Mouse (Mus musculus) frontal cortex, postnatal 36 days (tissue): Measurements from ENCODE around the gene Pla2g16.

ENCODE experiments used
- DNase-seq, 2 experiments: peaks; one replicate each; pipeline ENCODE4 v3.0.0; 2022; ENCODE audit warnings: low spot score in 2 of 2

Gene Pla2g16

DNA sequence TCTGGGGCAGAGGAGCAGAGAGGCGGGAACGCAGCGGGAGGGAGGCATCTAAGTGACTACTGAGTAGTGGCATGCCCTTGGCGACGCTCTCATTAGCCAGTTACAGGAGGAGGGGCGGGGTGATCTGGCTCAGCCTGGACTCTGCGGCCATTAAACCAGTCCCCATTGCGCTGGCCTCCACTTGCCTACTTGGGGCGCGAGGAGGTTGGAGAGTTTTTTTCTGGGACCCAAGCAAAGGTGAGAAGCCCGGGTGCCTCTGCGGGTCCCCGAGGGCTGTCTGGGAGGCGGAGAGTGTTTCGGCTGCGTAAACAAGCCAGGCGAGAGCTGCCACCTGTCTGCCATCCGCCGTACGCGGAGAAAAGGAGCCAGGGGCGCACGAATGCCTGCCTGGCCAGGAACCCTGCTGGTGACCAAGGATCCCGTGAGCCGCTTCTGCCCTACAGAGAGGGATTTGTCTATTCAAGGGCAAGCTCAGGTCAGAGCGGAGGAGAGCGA lies at the start of gene Pla2g16:
Gene Pla2g16 (plus strand): TSS at position 132 of the 495 bp plus-strand sequence.
- DNase-seq: peak; percentile 16 to 34

DNA sequence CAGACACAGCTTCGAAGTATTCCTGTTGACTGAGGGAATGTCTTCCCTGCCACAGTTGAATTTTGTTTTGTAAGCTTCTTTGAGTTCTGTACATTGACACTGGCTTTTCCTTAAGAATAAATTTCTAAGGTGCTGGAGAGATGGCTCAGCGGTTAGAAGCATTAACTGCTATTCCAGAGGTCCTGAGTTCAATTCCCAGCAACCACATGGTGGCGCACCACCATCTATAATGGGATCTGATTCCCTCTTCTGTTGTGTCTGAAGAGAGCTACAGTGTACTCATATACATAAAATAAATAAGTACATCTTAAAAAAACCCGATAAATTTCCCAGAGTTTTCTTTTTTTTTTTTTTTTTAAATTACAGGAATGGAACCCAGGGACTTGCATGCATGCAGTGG lies 49.2 kb upstream of the Pla2g16 start:
- DNase-seq: no peak

DNA sequence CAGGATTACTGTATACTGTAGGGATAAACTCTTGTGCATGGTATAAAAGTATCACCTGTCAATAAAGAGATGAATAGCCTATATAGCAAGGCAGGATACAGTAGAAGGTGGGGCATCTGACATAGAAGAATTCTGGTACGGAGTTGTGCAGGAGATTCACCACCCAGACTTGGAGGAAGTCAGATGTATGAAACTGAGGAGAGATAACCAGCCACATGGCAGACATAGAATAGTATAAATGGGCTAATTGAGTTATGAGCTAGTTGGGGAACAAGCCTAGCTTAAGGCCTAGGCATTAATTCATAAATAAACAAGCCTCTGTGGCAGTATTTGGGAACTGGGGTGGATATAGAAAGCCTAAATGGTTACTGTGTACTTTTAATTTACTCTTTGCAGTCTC lies 40.8 kb upstream of the Pla2g16 start:
- no peak for DNase-seq

DNA sequence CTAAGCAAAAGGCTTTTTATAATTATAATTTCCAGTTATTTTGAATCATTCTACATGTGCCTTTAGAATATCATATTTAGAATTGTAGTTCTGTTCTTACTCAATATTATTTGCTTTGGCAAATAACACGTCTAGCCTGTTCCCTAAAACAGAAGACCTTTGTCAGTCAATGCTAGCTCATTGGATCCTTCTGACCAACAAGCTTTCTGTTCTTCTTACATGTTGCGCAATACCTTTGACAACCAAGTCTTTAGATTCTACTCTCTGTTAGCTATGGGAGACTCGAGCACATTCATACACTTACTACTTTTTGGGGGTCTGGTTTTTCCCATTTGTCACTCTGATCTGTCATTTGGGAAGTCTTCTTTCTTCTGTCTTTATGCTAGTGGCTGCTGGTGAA lies 35.6 kb upstream of the Pla2g16 start:
- no peak for DNase-seq

DNA sequence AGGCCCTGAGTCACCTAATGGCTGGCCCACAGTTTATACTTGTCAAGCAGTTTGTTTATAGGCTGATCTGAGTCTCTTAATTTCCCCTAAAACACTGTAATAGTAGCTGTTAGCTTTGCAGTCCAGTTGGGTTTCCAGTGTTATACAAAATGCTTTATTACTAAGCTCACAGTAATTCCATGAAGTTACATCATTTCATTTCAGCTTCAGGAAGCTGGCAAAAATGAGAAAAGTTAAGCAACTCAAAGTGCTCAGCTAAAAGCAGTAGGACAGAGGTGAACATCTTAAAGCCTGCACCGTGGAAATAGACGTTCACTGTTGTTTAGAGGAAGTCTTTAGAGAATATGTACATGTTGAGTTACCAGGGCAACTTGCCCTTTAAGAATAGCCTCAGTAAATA lies 34.4 kb upstream of the Pla2g16 start:
- DNase-seq: no peak

DNA sequence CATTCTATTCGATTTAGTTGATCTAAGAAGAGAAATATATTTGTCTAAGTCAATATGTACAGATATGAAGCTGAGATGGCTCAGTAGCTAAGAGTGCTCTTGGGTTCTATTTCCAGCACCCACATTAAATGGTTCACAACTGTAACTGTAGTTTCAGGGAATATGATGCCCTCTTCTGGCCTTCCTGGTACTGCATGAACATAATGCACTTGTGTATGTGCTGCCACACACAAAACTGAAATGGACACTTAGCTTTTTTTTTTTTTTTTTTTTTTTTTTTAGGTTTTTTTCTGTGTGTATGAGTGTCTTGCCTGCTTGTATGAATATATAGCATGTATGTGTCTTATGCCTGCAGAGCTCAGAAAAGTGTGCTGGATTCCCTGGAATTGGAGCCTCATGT lies 34.0 kb upstream of the Pla2g16 start:
- DNase-seq: no peak

DNA sequence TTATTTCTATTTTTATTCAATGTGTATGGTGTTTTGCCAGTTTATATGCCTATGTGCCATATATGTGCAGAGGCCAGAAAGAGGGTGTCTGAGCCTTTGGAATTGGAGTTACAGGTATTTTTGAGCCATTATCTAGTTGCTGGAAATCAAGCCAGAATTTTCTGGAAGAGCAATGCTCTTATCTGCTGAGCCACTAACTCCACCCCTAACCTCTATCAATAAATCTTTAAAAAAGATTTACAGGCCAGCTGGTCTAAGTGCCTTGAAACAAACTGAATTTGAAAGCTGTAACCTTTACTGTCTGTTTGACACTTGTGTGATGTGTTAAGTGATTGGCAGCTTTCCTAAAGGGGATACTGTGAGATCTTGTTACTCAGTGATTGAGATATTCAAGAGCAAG lies 33.5 kb upstream of the Pla2g16 start:
- no peak for DNase-seq

DNA sequence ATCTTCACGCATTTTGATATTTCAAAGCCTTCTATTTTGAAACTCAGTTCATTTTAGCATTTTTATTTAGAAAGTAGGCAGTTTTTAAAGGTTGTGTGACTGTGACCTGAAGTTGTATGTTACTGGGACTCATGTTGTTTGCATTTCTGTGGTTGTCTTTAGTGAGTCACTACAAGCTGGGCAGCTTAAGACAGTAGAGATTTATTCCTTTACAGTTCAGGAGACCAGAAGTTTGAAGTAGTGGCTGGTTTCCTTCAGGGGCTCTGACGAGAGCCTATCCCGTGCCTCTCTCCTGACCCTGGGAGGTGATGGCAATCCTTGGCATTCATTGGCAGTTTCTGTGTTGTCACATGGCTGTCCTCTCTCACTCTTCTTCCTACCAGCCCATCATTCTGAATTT lies 32.4 kb upstream of the Pla2g16 start:
- no peak for DNase-seq

DNA sequence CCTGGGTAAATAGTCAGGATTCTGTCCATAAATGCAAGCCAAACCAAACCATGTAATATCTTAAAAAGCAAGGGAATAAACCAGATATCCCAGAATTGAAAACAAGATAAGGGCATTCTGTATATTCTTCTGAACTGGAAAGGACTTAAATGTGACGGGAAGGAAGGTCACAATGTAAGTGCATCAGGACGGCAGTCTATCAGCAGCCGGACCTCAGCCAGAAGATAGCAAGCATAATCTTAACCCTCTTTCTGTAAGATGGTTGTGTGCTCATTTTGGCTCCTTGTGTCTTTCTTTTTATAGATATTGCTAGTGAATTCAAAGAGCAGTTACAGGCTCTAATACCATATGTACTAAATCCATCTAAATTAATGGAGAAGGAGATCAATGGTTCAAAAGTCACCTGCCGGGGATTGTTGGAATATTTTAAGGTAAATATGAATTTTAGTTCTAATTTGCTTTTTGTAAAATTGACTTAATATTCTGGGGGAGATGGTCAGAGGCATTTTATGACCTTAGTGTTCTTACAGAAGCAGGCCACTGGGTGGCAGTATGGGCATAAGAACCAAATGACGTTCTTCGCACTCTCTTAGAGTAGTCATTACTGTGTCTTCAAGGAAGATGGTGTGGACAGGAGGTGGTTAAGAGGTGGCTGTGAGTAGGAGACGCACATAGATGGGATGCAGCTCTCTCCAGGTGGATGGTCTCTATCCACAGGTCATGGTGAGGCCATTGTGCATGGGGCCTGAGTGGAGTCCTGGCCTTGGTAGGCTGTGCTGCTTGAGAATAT lies 28.4 kb upstream of the Pla2g16 start:
- peak; percentile 65 to 77 for DNase-seq

DNA sequence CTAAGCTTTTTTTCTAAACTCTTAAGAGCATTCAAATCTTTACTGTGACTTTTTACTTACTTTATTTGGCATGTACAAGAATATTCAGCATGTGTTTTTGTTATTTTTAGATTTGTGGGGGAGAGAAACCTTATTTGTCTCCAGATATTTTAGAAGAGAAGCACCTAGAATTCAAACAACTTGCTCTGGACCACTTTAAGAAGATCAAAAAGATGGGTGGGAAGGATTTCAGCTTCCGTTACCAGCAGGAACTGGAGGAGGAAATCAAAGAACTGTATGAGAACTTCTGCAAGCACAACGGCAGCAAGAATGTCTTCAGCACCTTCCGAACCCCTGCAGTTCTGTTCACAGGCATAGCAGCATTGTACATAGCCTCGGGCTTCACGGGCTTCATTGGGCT lies 25.4 kb upstream of the Pla2g16 start:
- peak; percentile 19 to 32 for DNase-seq

DNA sequence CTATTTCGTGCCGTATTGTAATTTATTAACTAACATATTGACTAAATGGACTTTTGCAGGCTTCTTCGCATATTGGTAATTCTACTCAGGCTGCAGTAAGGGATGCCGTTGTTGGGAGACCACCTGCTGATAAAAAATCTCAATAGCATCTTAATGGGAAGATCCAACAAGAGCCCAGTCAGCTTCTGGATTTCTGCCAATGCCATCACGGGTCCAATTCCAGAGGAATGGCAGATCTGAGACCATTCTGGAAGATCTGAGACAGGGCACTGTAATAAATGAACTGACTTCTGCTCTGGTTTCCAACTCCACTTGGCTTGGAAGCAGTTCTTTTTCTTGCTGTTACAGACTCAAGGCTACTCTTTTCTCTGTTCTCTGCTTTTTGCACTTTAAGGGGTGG lies 23.4 kb upstream of the Pla2g16 start:
- no peak for DNase-seq

DNA sequence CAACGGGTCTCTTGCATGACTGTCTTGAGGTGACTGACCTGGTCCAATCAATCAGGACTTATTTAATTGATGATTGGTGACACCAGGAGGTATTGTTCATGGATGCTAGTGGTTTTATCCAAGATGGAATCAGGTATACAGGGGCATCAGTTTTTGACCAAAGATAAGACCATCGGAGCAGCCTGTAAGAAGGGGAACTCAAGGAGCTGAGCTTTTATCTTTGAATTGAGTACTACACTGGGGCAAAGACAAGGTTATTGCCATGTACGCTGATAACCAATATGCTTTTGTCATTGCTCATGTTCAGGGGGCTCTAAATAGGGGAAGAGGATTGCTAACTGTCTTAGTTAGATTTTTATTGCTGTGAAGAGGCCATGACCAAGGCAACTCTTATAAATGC lies 8.3 kb upstream of the Pla2g16 start:
- DNase-seq: no peak

DNA sequence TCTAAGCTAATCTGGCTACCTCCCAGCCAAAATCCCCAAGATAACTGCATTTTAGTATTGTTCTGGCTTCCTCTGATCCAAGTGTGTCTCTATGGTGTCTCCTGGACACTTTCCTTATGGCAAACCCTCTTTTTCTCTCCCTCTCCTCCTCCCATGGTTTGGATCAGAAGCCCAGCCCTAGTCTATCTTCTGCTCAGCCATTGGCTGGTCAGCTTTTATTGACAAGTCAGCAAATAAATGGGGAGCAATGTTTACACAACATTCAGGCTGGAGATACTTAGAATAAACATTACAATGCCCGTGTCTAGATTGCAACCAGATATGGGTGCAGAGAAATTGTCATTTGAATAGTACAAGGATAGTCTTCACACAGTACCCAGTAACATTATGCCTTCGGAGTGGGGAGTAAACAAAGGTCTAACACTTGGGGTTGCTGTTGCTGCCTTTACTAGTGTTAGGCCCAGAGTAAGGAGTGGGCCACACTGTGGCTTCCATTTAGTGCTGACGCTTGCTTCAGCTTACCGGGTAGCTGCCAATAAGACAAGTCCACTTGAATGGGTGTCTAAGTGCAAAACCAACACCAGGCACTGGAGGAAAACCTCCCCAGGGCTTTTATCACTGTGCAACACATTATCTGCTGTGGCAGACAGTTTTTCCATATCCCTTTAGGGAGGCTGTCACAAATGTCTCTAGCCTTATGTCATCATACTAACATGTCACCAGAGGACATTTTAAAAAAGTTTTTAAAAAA lies 5.5 kb upstream of the Pla2g16 start:
- no peak for DNase-seq

DNA sequence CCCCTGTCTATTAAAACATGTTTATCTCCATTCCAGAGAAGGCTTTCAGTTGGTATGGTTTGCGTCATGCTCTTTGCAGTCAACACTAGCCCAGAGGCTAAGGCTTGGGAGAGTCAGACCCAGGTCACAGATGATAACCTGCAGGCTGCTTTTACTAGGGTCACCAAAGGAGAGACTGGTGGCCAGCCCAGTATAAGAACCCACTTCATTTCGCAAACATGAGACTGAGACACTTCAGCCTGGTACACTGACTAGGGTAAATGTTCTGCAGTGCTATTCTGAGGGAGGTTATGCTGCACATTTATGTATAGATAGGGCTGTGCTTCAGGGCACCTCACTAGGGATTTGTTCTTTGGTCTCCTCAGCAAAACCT lies 5.0 kb upstream of the Pla2g16 start:
- DNase-seq: no peak

DNA sequence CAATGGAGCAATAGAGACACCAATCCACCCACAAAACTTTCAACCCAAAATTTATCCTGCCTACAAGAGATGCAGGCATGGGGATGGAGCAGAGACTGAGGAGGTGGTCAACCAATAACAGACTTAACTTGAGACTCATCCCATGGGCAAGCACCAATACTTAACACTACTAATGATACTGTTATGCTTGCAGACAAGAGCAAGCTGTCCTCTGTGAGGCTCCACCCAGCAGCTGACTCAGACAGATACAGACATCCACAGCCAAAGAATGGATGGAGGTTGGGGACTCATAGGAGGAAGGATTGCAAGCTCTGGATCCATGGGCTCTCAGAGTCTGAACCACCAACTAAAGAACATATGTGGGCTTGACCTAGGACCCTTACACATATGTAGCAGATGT lies 3.8 kb upstream of the Pla2g16 start:
- DNase-seq: no peak

DNA sequence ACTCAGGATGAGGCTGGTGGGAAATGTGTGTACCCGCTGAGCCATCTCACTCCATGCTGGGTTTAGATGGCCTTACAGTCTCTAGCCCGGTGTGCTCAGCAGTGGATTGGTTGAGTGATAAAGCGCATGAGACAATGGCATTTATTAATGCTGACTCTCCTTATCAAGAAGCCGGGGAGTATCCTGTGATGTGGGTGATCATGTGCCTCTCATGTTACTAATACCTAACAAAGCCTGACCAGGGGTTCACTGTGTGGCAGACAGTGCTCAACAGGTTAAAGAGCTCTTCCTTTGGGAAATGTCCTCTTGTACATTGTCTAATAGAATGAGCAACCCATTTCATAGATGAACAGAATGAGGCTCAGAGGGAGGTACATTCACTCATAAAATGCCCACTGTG lies 2.4 kb upstream of the Pla2g16 start:
- DNase-seq: no peak

DNA sequence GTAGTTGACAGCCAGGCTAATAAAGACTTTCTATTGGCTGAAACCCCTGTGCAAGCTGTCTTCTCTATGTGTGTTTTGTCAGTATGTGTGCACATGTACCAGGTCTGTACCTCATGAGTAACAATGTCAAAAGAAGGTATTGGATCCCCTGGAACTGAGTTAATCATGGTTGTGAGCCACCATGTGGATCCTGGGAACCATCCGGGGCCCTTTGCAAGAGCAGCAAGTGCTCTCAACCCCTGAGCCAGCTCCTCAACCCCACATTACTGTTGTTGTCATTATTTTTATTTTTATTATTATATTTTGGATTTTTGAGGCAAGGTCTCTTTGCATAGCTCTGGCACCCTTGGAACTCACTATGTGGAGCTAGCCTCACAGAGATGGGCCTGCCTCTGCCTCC lies 618 bp upstream of the Pla2g16 start:
- no peak for DNase-seq

DNA sequence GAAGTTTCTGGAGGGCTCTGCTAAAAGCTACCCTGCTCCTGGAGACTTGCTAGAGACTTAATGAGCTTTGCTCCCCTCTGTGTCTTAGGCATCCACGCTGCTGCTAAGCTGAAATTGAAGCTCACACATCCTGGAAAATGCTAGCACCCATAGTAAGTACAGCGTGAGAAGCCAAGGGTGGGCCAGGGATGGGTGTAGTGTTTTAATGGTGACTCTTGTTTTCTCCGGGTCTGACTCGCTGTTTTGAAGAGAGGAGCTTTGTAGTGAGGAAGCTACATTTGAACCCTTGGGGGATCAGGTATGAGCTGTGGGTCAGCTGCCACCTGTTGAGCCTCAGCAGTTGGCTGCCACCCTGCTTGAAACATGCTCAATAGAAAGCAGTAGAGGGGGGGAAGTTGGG lies 585 bp downstream of the Pla2g16 start:
- DNase-seq: no peak

DNA sequence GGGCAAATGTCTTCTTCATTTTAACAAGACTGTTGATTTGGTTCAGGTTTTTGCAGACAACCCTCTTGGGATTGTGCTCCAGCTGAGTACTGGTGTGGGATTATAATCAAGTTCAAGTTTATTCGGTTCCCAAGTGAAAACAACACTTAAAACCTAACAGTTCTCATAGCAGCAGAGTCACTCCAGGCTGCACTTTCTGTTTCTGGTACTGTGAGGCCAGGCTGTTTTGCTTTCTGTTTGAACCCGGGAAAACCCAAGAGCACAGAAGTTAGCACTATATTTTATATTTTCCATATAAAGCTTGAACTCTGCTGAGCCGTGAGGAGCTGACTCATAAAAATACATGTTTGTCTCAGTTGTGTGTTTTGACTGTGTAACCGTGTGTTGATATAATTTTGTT lies 1.4 kb downstream of the Pla2g16 start:
- no peak for DNase-seq

DNA sequence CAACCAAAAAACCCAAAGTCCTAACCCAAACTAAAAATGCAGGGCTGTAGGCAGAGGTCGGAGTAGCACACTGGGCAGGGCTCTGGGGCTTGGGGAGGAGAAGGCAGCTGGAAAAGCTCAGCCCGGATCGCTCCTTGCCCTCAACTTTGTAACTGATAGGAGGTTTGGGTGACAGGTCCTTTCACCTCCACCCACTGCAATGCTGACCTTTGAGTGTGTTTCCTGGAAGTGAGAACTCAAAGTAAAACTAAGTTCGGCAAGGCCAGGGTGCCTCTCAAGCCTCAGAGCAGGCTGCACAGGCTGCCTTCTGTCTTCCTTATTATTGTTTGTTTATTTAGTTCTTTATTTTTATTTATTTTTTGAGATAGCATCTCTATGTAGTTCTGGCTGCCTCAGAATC lies 2.7 kb downstream of the Pla2g16 start:
- no peak for DNase-seq

DNA sequence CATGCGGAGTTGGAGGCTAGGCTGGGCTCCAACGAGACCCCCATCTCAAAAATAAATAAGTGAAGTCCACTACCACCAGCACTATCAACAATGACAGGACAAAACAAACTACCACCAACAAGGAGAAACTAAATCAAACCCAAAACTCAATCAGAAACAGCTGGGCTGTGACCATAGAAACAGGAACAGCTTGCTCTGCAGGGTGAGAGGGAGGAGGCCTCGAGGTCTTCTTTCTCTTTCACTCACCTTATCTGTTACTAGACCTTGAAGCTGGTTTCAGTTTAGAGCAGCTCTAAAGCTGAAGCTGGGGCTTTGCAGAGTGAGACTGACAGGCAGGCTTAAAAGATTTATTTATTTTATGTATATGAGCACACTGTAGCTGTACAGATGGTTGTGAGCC lies 4.2 kb downstream of the Pla2g16 start:
- DNase-seq: no peak

DNA sequence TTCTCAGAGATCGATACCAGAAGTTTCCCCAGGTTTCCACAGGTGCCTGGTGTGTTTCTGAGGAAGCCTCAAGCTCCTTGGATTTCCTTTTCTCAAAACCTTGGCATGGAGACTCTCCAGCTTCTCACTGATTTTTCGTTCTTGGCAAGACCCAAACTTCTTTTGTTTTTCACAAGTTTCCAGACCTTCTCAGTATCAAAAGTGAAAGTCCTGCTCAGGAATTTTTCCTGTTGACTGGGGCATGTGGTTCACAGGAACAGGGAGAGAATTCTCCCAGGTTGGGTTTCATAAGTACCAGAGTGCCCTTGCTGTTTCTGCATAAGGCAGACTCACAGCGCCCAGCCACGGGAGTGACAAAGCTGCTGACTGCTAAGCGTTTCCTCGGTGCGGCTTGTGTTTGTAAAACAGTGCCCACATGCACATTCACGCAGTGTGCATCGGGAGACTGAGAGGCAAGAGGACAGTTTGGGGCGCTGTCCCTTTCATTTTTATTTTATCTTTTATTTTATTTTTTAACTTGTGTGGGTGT lies 5.4 kb downstream of the Pla2g16 start:
- DNase-seq: no peak

DNA sequence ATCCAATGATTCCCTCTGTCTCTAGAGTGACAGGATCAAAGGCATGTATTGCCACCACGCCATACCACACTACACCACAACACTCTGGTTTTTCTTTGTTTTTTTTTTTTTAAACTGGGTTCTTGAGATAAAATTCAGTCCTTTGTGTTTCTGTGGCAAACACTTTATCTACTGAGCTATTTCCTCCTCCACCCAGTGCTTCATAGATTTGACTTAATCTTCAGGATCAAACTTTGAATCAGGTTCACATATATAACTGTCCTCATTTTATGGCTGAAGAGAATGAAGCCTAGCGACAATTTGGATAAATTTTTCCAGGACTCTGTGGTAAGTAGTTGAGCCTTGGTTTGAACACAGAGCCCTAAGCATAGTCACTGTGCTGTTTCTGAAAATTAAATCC lies 6.4 kb downstream of the Pla2g16 start:
- DNase-seq: no peak
